Mouse (Mus musculus): ENCODE results near the gene Sys1.

DNA sequence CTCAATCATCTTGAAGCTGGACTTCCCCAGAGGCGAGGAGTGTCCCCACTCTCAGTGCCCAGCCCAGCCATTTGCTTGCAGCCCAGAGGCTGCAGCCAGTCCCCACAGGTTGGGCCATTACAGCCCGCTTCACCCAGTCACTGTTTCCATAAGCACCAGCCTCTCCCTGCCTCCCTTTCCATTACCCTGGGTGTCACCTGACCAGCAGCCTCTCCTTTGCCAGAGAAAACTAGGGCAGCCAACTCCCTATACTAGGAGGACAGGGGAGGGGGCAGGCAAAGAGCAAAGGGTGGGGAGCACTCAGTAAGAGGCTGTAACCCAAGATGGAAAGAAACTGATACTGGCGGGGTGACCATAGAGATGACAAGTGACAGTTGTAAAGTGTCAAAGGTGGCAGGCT, 19.8 kb upstream of the Sys1 start:
- no peak for TF ChIP-seq CTCF (conservative IDR thresholded peaks at IDR 0.05; ENCODE audit: insufficient read depth, insufficient read length, low read depth, low read length)
- TF ChIP-seq POLR2A (IDR thresholded peaks at IDR 0.05; ENCODE audit: low read depth, low read length): no peak
